ENCODE assay signal across 8 mouse cellular contexts in the genomic region with DNA sequence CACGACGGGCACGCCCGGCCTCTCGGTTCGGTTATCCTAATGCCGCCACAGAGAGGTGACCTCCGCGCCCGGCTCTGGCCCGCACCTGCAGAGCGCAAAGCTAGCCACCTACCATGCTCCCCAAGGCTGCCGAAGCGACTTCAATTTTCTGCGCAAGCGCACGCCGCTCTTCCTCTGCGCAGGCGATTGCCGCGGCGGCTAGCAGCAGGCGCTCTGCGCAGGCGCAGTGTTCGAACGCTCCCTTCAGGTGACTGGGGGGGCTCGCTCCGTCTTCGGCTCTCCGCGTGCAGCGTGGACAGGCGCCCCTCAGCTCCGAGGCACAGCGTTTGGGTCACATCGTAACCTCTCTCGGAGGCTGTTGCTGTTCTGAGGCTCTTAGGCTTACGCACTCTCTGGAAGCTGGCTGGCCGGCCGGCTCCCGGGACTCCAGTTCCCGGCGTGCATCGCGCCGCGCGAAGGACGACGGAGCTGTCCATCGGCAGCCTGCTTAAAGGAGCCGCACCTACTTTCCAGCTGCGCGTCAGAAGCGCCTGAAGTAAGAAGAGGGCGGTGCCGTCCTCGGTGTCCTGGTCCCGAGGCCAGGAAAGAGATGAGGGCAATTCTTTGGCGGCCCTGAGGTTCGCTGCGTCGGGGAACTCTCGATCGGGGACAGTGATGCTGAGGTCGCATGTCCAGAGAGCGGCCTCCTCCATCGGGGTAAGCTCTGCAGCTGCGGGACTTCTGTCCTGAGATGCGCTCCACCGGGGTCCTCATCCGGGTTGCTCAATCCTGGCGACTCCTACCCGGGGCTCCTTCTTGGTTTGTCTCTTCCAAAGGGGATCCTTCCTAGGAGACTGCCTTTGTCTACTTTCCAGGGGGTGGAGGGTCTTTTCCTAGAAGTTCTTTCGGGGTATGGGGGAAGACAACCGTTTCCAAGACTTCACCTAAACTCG. TPM values are rescaled to one million over a fixed set of nuclear protein-coding genes. Genes with fewer than 3 reads are reported as not detected.
DNase-seq lines count a peak whose midpoint lies in the region; ATAC-seq lines count a peak whose summit lies in the region.

A gene (minus strand): TSS at position 440 of the 932 bp plus-strand sequence.
A gene (plus strand): TSS at position 499 of the 932 bp plus-strand sequence.

- H3K4me3 ChIP-seq in hindbrain, embryonic 15.5 days = peak within 1 kb of the TSS; percentile 96

- no peaks in the 10 kb centered on the region for H3K27me3 ChIP-seq in hindbrain, embryonic 15.5 days

- DNase-seq in T-cell, adult 2 months (ENCODE audit: low spot score) = peak; percentile 95
- peak; percentile 98 for DNase-seq in cerebellum, postnatal 36 days
- peak; percentile 97 for DNase-seq in frontal cortex, postnatal 36 days (ENCODE audit: low spot score in 2 of 2)
- peak; percentile 88 for DNase-seq in left cerebral cortex, adult 11 months (ENCODE audit: low spot score)
- DNase-seq in lung, postnatal 4 days = peak; percentile 96
- DNase-seq in retina, postnatal 7 days (ENCODE audit: low read depth, low spot score) = peak; percentile 93
- DNase-seq in urinary bladder, adult 2 months (ENCODE audit: low spot score) = peak; percentile 98

- H3K9me3 ChIP-seq in hindbrain, embryonic 15.5 days = no peaks in the 10 kb centered on the region

- peak within 1 kb of the TSS; percentile 86 for H3K9ac ChIP-seq in hindbrain, embryonic 15.5 days

- H3K4me1 ChIP-seq in hindbrain, embryonic 15.5 days (replicated peaks) = peaks cover 25% of the 10 kb centered on the region

- H3K36me3 ChIP-seq in hindbrain, embryonic 15.5 days = peaks cover 9% of the 10 kb centered on the region

- peak within 1 kb of the TSS; percentile 97 for H3K4me2 ChIP-seq in hindbrain, embryonic 15.5 days

- ATAC-seq in hindbrain, embryonic 15.5 days (ENCODE audit: low FRiP score, low read depth) = peak; percentile 94

- under 1% methylated on average over 79 of the region's 79 CpGs for WGBS in hindbrain, embryonic 15.5 days

- peak within 1 kb of the TSS; percentile 90 for H3K27ac ChIP-seq in hindbrain, embryonic 15.5 days (replicated peaks)

RNA-seq across cellular contexts. Expression of the first gene that starts in this region (rescaled TPM):
- polyA plus RNA-seq in hindbrain, embryonic 15.5 days (2015; fragmentation: Nextera tagmentation; extraction: Ambion mirVana) = 32.5 and 33.4 TPM in 2 replicates
- 27.7 and 28.2 TPM in 2 replicates for polyA plus RNA-seq in urinary bladder, adult 2 months (2012; rRNA removed)

RNA-seq across cellular contexts. Expression of the second gene that starts in this region (rescaled TPM):
- polyA plus RNA-seq in hindbrain, embryonic 15.5 days (2015; fragmentation: Nextera tagmentation; extraction: Ambion mirVana) = 55.4 and 57.1 TPM in 2 replicates
- polyA plus RNA-seq in urinary bladder, adult 2 months (2012; rRNA removed) = 22.1 and 23.8 TPM in 2 replicates

Comparison
In these comparisons a context has a peak if more than half of its experiments do, and no peak if none do; other contexts are left out.
1. Peak in every context shown above with its lines: DNase-seq, ATAC-seq, H3K4me3 ChIP-seq and H3K27ac ChIP-seq.